ENCODE assay signal across 8 mouse cellular contexts in the genomic region with DNA sequence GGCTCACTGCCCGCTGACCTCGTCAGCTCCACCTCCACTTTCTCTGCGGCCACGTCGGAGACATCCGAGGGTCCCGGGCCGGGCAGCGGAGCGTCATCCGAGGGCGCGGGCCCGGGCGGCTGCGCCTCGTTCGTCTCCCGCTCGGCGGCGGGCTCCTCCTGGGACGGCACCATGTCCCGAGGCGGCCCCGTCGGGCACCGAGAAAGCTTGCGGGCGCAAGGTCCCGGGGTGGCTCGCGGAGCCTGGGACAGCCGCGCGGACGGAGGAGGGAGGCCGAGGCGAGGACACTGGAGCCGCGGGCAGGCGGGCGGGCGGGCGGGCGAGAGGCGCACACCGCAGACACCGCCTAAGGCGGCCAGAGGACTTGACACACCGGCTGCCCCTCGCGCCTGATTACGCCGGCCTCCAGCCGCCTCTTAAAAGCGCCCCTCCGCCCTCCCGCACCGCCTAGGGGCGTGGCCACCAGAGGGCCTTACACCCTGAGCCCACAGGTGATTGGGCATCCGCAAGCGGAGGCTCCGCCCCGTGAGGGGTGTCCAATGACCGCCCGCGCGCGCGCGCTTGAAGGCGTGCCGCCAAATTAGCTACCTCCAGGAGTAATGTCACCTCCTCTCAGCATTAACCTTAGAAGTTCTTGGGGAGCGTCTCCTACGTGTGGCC. TPM values are rescaled to one million over a fixed set of nuclear protein-coding genes. Genes with fewer than 3 reads are reported as not detected.
DNase-seq lines count a peak whose midpoint lies in the region; ATAC-seq lines count a peak whose summit lies in the region.

A gene (minus strand): TSS at position 395 of the 660 bp plus-strand sequence.

- peak within 1 kb of the TSS; percentile 78 for H3K4me2 ChIP-seq in hindbrain, embryonic 15.5 days

- H3K27me3 ChIP-seq in hindbrain, embryonic 15.5 days: 0 out of 2 replicates have a peak, but pooled peaks cover 4% of the 10 kb centered on the region

- peak; percentile 90 for DNase-seq in WW6 (ENCODE audit: low read depth, low spot score)
- DNase-seq in cerebellum, postnatal 4 days (ENCODE audit: low spot score in 2 of 2): peak; percentile 70 to 89
- DNase-seq in gastrocnemius, adult 18-20 months (ENCODE audit: low spot score): peak; percentile 96
- peak; percentile 88 to 90 for DNase-seq in layer of hippocampus, postnatal 36 days
- DNase-seq in lung, postnatal 25 days (ENCODE audit: low spot score): peak; percentile 95
- peak; percentile 53 for DNase-seq in retina, adult 2 months (ENCODE audit: low read depth, low spot score)
- DNase-seq in thymus, postnatal 25 days: peak; percentile 97

- peak within 1 kb of the TSS; percentile 65 for H3K4me3 ChIP-seq in hindbrain, embryonic 15.5 days

- H3K27ac ChIP-seq in hindbrain, embryonic 15.5 days (replicated peaks): no peak within 1 kb of the TSS

- under 1% methylated on average over 45 of the region's 76 CpGs for WGBS in hindbrain, embryonic 15.5 days

- peak within 1 kb of the TSS; percentile 58 for H3K9ac ChIP-seq in hindbrain, embryonic 15.5 days

- ATAC-seq in hindbrain, embryonic 15.5 days (ENCODE audit: low FRiP score, low read depth): peak; percentile 99

- peaks cover 12% of the 10 kb centered on the region for H3K4me1 ChIP-seq in hindbrain, embryonic 15.5 days (replicated peaks)

- H3K36me3 ChIP-seq in hindbrain, embryonic 15.5 days: no peaks in the 10 kb centered on the region

- H3K9me3 ChIP-seq in hindbrain, embryonic 15.5 days: no peaks in the 10 kb centered on the region

RNA-seq across cellular contexts. Expression of the gene that starts here (rescaled TPM):
- total RNA-seq in gastrocnemius, adult 18-20 months (2021): 10 to 100 TPM; 44.1 to 46.2 TPM
- 6.7 and 7.3 TPM in 2 replicates for polyA plus RNA-seq in hindbrain, embryonic 15.5 days (2015; fragmentation: Nextera tagmentation; extraction: Ambion mirVana)
- 1 to 10 TPM; 3.0 to 4.0 TPM for total RNA-seq in layer of hippocampus, postnatal 36 days (2021)

Comparison
In these comparisons a context has a peak if more than half of its experiments do, and no peak if none do; other contexts are left out.
1. RNA of the gene that starts here (total RNA-seq): 44.1 to 46.2 TPM in gastrocnemius, adult 18-20 months; 3.0 to 4.0 TPM in layer of hippocampus, postnatal 36 days; every median in the first group is over 4 times any median in the second.
2. Peak in every context shown above with its lines, with median percentiles within 50 percentile points of each other: DNase-seq.